Mouse (Mus musculus) G1E (cell line): Measurements from ENCODE around the gene Eif4a1. TPM values are rescaled to one million over a fixed set of nuclear protein-coding genes. Genes with fewer than 3 reads are reported as not detected.
"Not testable (repeated sequence)": the region's sequence is repeated elsewhere in the genome, so short reads cannot be mapped to it uniquely, and the experiment has no call there.

Source experiments
- ATAC-seq: 2 replicates; pipeline ENCODE4 v1.8.0; 2016; ENCODE audit warnings: mild to moderate bottlenecking; ENCODE audit not compliant: insufficient number of reproducible peaks, poor library complexity, low FRiP score, severe bottlenecking; ENCODE audit errors: extremely low read depth
- DNase-seq: peaks from one replicate; pipeline ENCODE4 v3.0.0; 2012; ENCODE audit warnings: low spot score
- H3K27me3 ChIP-seq: 2 replicates; pipeline ENCODE4 v1.6.1; 2012; ENCODE audit warnings: mild to moderate bottlenecking, low read length, inconsistent platforms; ENCODE audit not compliant: insufficient read depth
- H3K36me3 ChIP-seq: replicated peaks from 2 replicates; pipeline ENCODE3; 2012; ENCODE audit warnings: mild to moderate bottlenecking, inconsistent platforms
- H3K4me1 ChIP-seq: 2 replicates; pipeline ENCODE4 v1.6.1; 2012; ENCODE audit warnings: low read depth, low read length, inconsistent platforms, mixed read lengths; ENCODE audit not compliant: insufficient read depth
- H3K4me3 ChIP-seq: 2 replicates; pipeline ENCODE4 v1.5.1; 2012; ENCODE audit warnings: low read depth, mild to moderate bottlenecking, inconsistent platforms, low read length, moderate library complexity, mixed read lengths
- H3K9me3 ChIP-seq: replicated peaks from 2 replicates; pipeline ENCODE4 v1.6.1; 2012; ENCODE audit warnings: inconsistent platforms
- CTCF ChIP-seq: IDR thresholded peaks from 2 replicates; pipeline ENCODE4 v1.5.1; 2012; ENCODE audit warnings: low read depth, low read length, inconsistent platforms, mixed read lengths
- GATA1 ChIP-seq: IDR thresholded peaks from 2 replicates; pipeline ENCODE4 v1.6.1; 2012; ENCODE audit warnings: borderline replicate concordance, low read length, inconsistent platforms, mixed read lengths
- GATA2 ChIP-seq: IDR thresholded peaks from 2 replicates; pipeline ENCODE4 v1.6.1; 2012; ENCODE audit warnings: low read depth, low read length, inconsistent platforms, borderline replicate concordance
- POLR2AphosphoS5 ChIP-seq: IDR thresholded peaks from 2 replicates; pipeline ENCODE4 v1.6.1; 2012; ENCODE audit warnings: low read depth, low read length, inconsistent platforms; ENCODE audit not compliant: insufficient replicate concordance
- TAL1 ChIP-seq: conservative IDR thresholded peaks from 2 replicates; pipeline ENCODE4 v1.6.1; 2012; ENCODE audit warnings: low read depth, low read length, inconsistent platforms, mixed read lengths
- polyA plus RNA-seq: library from polyadenylated mRNA; stranded (reverse); fragments of >175 nt; gene quantifications from 2 replicates; pipeline ENCODE4 v1.2.3, GENCODE M21; 2012
- total RNA-seq, 2 experiments: library from RNA; stranded (forward) in 1 of 2; stranded (reverse) in 1 of 2; fragments of 200-1000 nt in 1 of 2; fragments of >200 nt in 1 of 2; fragmentation: Nextera tagmentation in 1 of 2; gene quantifications; 2 replicates each; pipeline ENCODE4 v1.2.3; 2014 to 2017

Gene Eif4a1
- total and polyA plus RNA-seq, 3 experiments = 197 to 986 (median 986) TPM

DNA sequence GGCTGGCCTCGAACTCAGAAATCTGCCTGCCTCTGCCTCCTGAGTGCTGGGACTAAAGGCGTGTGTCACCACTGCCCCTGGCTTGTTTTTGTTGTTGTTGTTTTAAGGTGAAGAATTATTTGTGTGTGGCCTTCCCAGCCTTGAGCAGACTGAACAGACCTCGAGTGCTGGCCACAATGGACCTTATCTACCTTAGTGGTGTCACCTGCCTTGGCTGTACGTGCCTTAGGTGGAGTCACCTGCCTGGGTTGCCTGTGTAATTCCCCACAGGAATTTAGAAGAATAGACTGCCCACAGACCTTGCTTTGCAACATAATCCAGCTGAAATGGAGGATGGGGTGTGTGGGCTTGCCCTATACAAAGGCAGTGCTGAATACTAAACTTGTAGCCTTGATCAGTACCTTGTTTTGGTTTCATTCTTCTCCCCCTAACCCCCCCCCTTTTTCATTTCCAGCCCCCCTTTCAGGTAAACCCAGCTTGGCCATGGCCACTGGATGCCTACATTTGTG, 35.7 kb upstream of the Eif4a1 start:
- DNase-seq = no peak
- peaks cover 6% of the 10 kb centered on the region; the same call in 1 of the 2 replicates for H3K4me1 ChIP-seq
- H3K27me3 ChIP-seq = peaks cover 26% of the 10 kb centered on the region
- no peak for ATAC-seq
- no peaks in the 10 kb centered on the region for H3K36me3 ChIP-seq
- no peak overlapping the region for H3K4me3 ChIP-seq
- TF ChIP-seq TAL1 (no peak), CTCF (no peak), POLR2AphosphoS5 (no peak)
- no peaks in the 10 kb centered on the region for H3K9me3 ChIP-seq

DNA sequence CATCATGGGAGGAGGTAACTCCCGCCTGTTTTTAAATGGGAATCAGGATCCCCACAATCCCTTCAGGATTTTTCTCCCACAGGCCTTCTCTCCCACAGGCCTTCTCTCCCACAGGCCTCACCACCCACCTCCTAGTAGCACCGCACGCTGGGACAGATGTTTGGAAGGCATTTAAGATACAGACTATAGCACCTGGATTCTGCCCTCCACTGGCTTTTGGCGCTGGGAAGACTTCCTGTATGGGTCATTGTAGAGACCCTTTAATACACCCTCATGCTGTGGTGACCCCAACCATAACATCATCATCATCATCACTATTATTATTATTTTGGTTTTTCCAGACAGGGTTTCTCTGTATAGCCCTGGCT, 35.2 kb upstream of the Eif4a1 start:
- ATAC-seq (no peak), DNase-seq (no peak)
- peaks cover 27% of the 10 kb centered on the region for H3K27me3 ChIP-seq
- H3K36me3 ChIP-seq = no peaks in the 10 kb centered on the region
- no peaks in the 10 kb centered on the region for H3K9me3 ChIP-seq
- H3K4me3 ChIP-seq = no peak overlapping the region
- TF ChIP-seq GATA1 = no peak
- no peak for TF ChIP-seq GATA2
- TF ChIP-seq POLR2AphosphoS5 = no peak
- TF ChIP-seq TAL1 = no peak
- no peak for TF ChIP-seq CTCF
- peaks cover 6% of the 10 kb centered on the region; the same call in 1 of the 2 replicates for H3K4me1 ChIP-seq

- TF ChIP-seq POLR2AphosphoS5 (no peak), CTCF (no peak), GATA1 (no peak)
- Histone ChIP-seq H3K36me3 (no peaks in the 10 kb centered on the region), H3K9me3 (no peaks in the 10 kb centered on the region), H3K27me3 (peaks cover 30% of the 10 kb centered on the region), H3K4me3 (no peak overlapping the region), H3K4me1 (peaks cover 6% of the 10 kb centered on the region; the same call in 1 of the 2 replicates)
- no peak for DNase-seq
- no peak for ATAC-seq
Observed at GRCm38 (mm10) chr11:69706775-69707479, 34.7 kb upstream of the Eif4a1 start.

- no peak for TF ChIP-seq GATA1
- no peak for TF ChIP-seq POLR2AphosphoS5
- TF ChIP-seq TAL1 = no peak
- TF ChIP-seq GATA2 = no peak
- TF ChIP-seq CTCF = no peak
- no peak for ATAC-seq
- Histone ChIP-seq H3K9me3 (no peaks in the 10 kb centered on the region), H3K4me1 (peaks cover 7% of the 10 kb centered on the region), H3K4me3 (no peak overlapping the region), H3K36me3 (no peaks in the 10 kb centered on the region), H3K27me3 (peaks cover 43% of the 10 kb centered on the region)
- no peak for DNase-seq
Observed at GRCm38 (mm10) chr11:69704613-69705010, 32.4 kb upstream of the Eif4a1 start.

GRCm38 (mm10) chr11:69703814-69704612, 31.8 kb upstream of the Eif4a1 start:
- no peaks in the 10 kb centered on the region for H3K9me3 ChIP-seq
- H3K4me3 ChIP-seq = no peak overlapping the region
- ATAC-seq (no peak), DNase-seq (no peak)
- peaks cover 38% of the 10 kb centered on the region for H3K27me3 ChIP-seq
- no peak for TF ChIP-seq CTCF
- TF ChIP-seq TAL1 = no peak
- no peak for TF ChIP-seq POLR2AphosphoS5
- no peak for TF ChIP-seq GATA2
- TF ChIP-seq GATA1 = no peak
- peaks cover 3% of the 10 kb centered on the region; the same call in 1 of the 2 replicates for H3K4me1 ChIP-seq
- H3K36me3 ChIP-seq = no peaks in the 10 kb centered on the region

GRCm38 (mm10) chr11:69703381-69703780, 31.2 kb upstream of the Eif4a1 start:
- peaks cover 41% of the 10 kb centered on the region for H3K27me3 ChIP-seq
- H3K9me3 ChIP-seq, H3K4me1 ChIP-seq, H3K36me3 ChIP-seq, ATAC-seq, DNase-seq, H3K4me3 ChIP-seq: not testable (repeated sequence)

- H3K4me1 ChIP-seq, H3K9me3 ChIP-seq, ATAC-seq, H3K36me3 ChIP-seq, DNase-seq, H3K4me3 ChIP-seq: not testable (repeated sequence)
- H3K27me3 ChIP-seq = peaks cover 41% of the 10 kb centered on the region
Observed at GRCm38 (mm10) chr11:69702886-69703285, 30.7 kb upstream of the Eif4a1 start.
